Mouse (Mus musculus): ENCODE measurements around the gene Tceal7.
"Not testable (repeated sequence)": the region's sequence is repeated elsewhere in the genome, so short reads cannot be mapped to it uniquely, and the experiment has no call there.

Tceal7 gene

GRCm38 (mm10) chrX:136214729-136215677 lies at the start of gene Tceal7, which contains the start of gene Bex1:
TSS of gene Tceal7 (plus strand) at chrX:136214779.
TSS of gene Bex1 (minus strand) at chrX:136215513.
- not testable (repeated sequence) for DNase-seq (ENCODE audit: low spot score in 2 of 2)

GRCm38 (mm10) chrX:136170625-136171024 lies 44.0 kb upstream of the Tceal7 start:
- no peak for DNase-seq (ENCODE audit: low spot score in 2 of 2)

GRCm38 (mm10) chrX:136171189-136172117 lies 43.1 kb upstream of the Tceal7 start:
- peak; percentile 13 to 38 for DNase-seq (ENCODE audit: low spot score in 2 of 2)

GRCm38 (mm10) chrX:136172118-136172551 lies 42.4 kb upstream of the Tceal7 start, which contains the start of gene Tceal8:
TSS of gene Tceal8 (minus strand) at chrX:136172342.
- DNase-seq (ENCODE audit: low spot score in 2 of 2), result peak; percentile 61 to 75

GRCm38 (mm10) chrX:136172786-136173185 lies 41.8 kb upstream of the Tceal7 start:
- no peak for DNase-seq (ENCODE audit: low spot score in 2 of 2)

GRCm38 (mm10) chrX:136180897-136181553 lies 33.6 kb upstream of the Tceal7 start:
- DNase-seq (ENCODE audit: low spot score in 2 of 2), result no peak

- no peak for DNase-seq (ENCODE audit: low spot score in 2 of 2)
These were observed 31.5 kb upstream of the Tceal7 start for GRCm38 (mm10) chrX:136183107-136183506.

GRCm38 (mm10) chrX:136195193-136195944 lies 19.2 kb upstream of the Tceal7 start:
- no peak for DNase-seq (ENCODE audit: low spot score in 2 of 2)

GRCm38 (mm10) chrX:136196873-136197272 lies 17.7 kb upstream of the Tceal7 start:
- DNase-seq (ENCODE audit: low spot score in 2 of 2), result no peak

- no peak for DNase-seq (ENCODE audit: low spot score in 2 of 2)
These were observed 11.3 kb upstream of the Tceal7 start for GRCm38 (mm10) chrX:136203257-136203656.

GRCm38 (mm10) chrX:136203664-136204066 lies 10.9 kb upstream of the Tceal7 start, which contains the start of gene Tceal5:
TSS of gene Tceal5 (minus strand) at chrX:136203876.
- peak; percentile 27 to 63 for DNase-seq (ENCODE audit: low spot score in 2 of 2)

- DNase-seq (ENCODE audit: low spot score in 2 of 2), result no peak
These were observed 10.2 kb upstream of the Tceal7 start for GRCm38 (mm10) chrX:136204406-136204805.

- DNase-seq (ENCODE audit: low spot score in 2 of 2), result no peak
These were observed 1.2 kb upstream of the Tceal7 start for GRCm38 (mm10) chrX:136213396-136213795.

- no peak for DNase-seq (ENCODE audit: low spot score in 2 of 2)
These were observed 1.7 kb downstream of the Tceal7 start for GRCm38 (mm10) chrX:136216303-136216702.

GRCm38 (mm10) chrX:136223714-136224113 lies 9.1 kb downstream of the Tceal7 start:
- no peak for DNase-seq (ENCODE audit: low spot score in 2 of 2)

- no peak for DNase-seq (ENCODE audit: low spot score in 2 of 2)
These were observed 13.2 kb downstream of the Tceal7 start for GRCm38 (mm10) chrX:136227768-136228167.

GRCm38 (mm10) chrX:136238118-136238517 lies 23.5 kb downstream of the Tceal7 start:
- DNase-seq (ENCODE audit: low spot score in 2 of 2), result peak in 1 of 2 experiments; percentile 25

GRCm38 (mm10) chrX:136243181-136243580 lies 28.6 kb downstream of the Tceal7 start:
- DNase-seq (ENCODE audit: low spot score in 2 of 2), result no peak

GRCm38 (mm10) chrX:136244574-136245229 lies 30.1 kb downstream of the Tceal7 start, which contains the start of gene Tceal9:
TSS of gene Tceal9 (plus strand) at chrX:136245079.
- DNase-seq (ENCODE audit: low spot score in 2 of 2), result peak; percentile 36 to 65

- DNase-seq (ENCODE audit: low spot score in 2 of 2), result no peak
These were observed 31.0 kb downstream of the Tceal7 start for GRCm38 (mm10) chrX:136245521-136246071.
